ENCODE assay signal across 20 mouse cellular contexts in genomic region chr1:57766396-57766795, GRCm38 (mm10).
"Had no signal": no experiment of that assay in that cellular context is flagged by ENCODE, and none has a peak within 500 bp of the region (broad histone marks: within the 10 kb centered on the region; RNA-seq: fewer than 3 reads in every experiment).

No protein-coding gene starts in this region.

- H3K36me3 ChIP-seq: heart, embryonic 13.5 days; heart, embryonic 15.5 days; hindbrain, embryonic 13.5 days; hindbrain, embryonic 15.5 days; limb, embryonic 13.5 days; limb, embryonic 15.5 days; liver, embryonic 12.5 days had no signal

- H3K4me3 ChIP-seq: heart, adult 2 months; heart, embryonic 13.5 days; heart, embryonic 15.5 days; hindbrain, embryonic 13.5 days; hindbrain, embryonic 15.5 days; limb, embryonic 13.5 days; limb, embryonic 15.5 days; liver, embryonic 12.5 days had no signal

- H3K4me1 ChIP-seq: heart, embryonic 15.5 days; hindbrain, embryonic 13.5 days; hindbrain, embryonic 15.5 days; limb, embryonic 13.5 days; limb, embryonic 15.5 days; liver, embryonic 12.5 days had no signal

- DNase-seq: forebrain, postnatal 0 days; gastrocnemius, postnatal 14 days; gastrocnemius, postnatal 36 days; heart, adult 2 months; heart, postnatal 14 days; heart, postnatal 36 days; layer of hippocampus, adult 9-11 months; layer of hippocampus, postnatal 36 days; left cerebral cortex, postnatal 4 days had no signal

- H3K9me3 ChIP-seq: heart, embryonic 13.5 days; heart, embryonic 15.5 days; hindbrain, embryonic 13.5 days; hindbrain, embryonic 15.5 days; limb, embryonic 13.5 days; limb, embryonic 15.5 days; liver, embryonic 12.5 days had no signal

- H3K4me2 ChIP-seq: heart, embryonic 11.5 days; heart, embryonic 13.5 days; heart, embryonic 15.5 days; hindbrain, embryonic 13.5 days; hindbrain, embryonic 15.5 days; limb, embryonic 13.5 days; limb, embryonic 15.5 days; liver, embryonic 12.5 days had no signal

- H3K9ac ChIP-seq: forebrain, postnatal 0 days; heart, embryonic 13.5 days; heart, embryonic 15.5 days; hindbrain, embryonic 13.5 days; hindbrain, embryonic 15.5 days; limb, embryonic 13.5 days; limb, embryonic 15.5 days; liver, embryonic 12.5 days; liver, embryonic 14.5 days had no signal

- ATAC-seq: forebrain, postnatal 0 days; hindbrain, postnatal 0 days; intestine, embryonic 16.5 days; liver, embryonic 12.5 days had no signal

- H3K27me3 ChIP-seq: heart, embryonic 13.5 days; heart, embryonic 15.5 days; hindbrain, embryonic 13.5 days; hindbrain, embryonic 15.5 days; limb, embryonic 13.5 days; limb, embryonic 15.5 days; liver, embryonic 12.5 days had no signal

- H3K27ac ChIP-seq: heart, adult 2 months; heart, embryonic 13.5 days; heart, embryonic 15.5 days; hindbrain, embryonic 13.5 days; hindbrain, embryonic 15.5 days; hindbrain, postnatal 0 days; limb, embryonic 13.5 days; limb, embryonic 15.5 days; liver, embryonic 12.5 days; liver, embryonic 14.5 days had no signal
